Mouse (Mus musculus) testis, postnatal 10 days (tissue): Measurements from ENCODE around the gene Erc2.

Source experiments
- DNase-seq: peaks from one replicate; pipeline ENCODE4 v3.0.0; 2021; ENCODE audit warnings: low spot score

Gene Erc2

GRCm38 (mm10) chr14:28445737-28446136, 823.5 kb downstream of the Erc2 start:
- DNase-seq: no peak

- DNase-seq: no peak
Observed at GRCm38 (mm10) chr14:28451771-28452170, 829.5 kb downstream of the Erc2 start.

- DNase-seq: no peak
Observed at GRCm38 (mm10) chr14:28456372-28457076, 834.3 kb downstream of the Erc2 start.

GRCm38 (mm10) chr14:28457428-28457827, 835.2 kb downstream of the Erc2 start:
- DNase-seq: no peak

- DNase-seq: no peak
Observed at GRCm38 (mm10) chr14:28467956-28468355, 845.7 kb downstream of the Erc2 start.

- DNase-seq: peak; percentile 62
Observed at GRCm38 (mm10) chr14:28469696-28470095, 847.5 kb downstream of the Erc2 start.

GRCm38 (mm10) chr14:28470212-28470611, 848.0 kb downstream of the Erc2 start:
- no peak for DNase-seq

GRCm38 (mm10) chr14:28475012-28475411, 852.8 kb downstream of the Erc2 start:
- DNase-seq: no peak

GRCm38 (mm10) chr14:28475421-28475820, 853.2 kb downstream of the Erc2 start:
- no peak for DNase-seq

- DNase-seq: no peak
Observed at GRCm38 (mm10) chr14:28476746-28477145, 854.5 kb downstream of the Erc2 start.

GRCm38 (mm10) chr14:28480866-28481265, 858.6 kb downstream of the Erc2 start:
- DNase-seq: no peak

GRCm38 (mm10) chr14:28493806-28494205, 871.6 kb downstream of the Erc2 start:
- no peak for DNase-seq

GRCm38 (mm10) chr14:28494273-28494672, 872.0 kb downstream of the Erc2 start:
- DNase-seq: no peak

GRCm38 (mm10) chr14:28501216-28501878, 879.1 kb downstream of the Erc2 start:
- DNase-seq: no peak

GRCm38 (mm10) chr14:28503276-28503675, 881.0 kb downstream of the Erc2 start:
- DNase-seq: no peak

GRCm38 (mm10) chr14:28504101-28505050, 882.1 kb downstream of the Erc2 start, which contains the start of gene Wnt5a:
Gene Wnt5a, plus strand, starts transcription at chr14:28504750.
- peak; percentile 73 for DNase-seq

GRCm38 (mm10) chr14:28505051-28505585, 882.9 kb downstream of the Erc2 start:
- peak; percentile 69 for DNase-seq

GRCm38 (mm10) chr14:28505586-28506375, 883.6 kb downstream of the Erc2 start:
- DNase-seq: peak; percentile 68

- DNase-seq: peak; percentile 80
Observed at GRCm38 (mm10) chr14:28506376-28506831, 884.2 kb downstream of the Erc2 start.

- DNase-seq: no peak
Observed at GRCm38 (mm10) chr14:28507011-28507410, 884.8 kb downstream of the Erc2 start.

GRCm38 (mm10) chr14:28507471-28507870, 885.2 kb downstream of the Erc2 start:
- DNase-seq: peak; percentile 85
